Mouse (Mus musculus) left cerebral cortex, postnatal 10 days (tissue): ENCODE data around the gene Ntf3. TPM values are rescaled to one million over a fixed set of nuclear protein-coding genes. Genes with fewer than 3 reads are reported as not detected.

Experiments used
- DNase-seq, 2 experiments: peaks; one replicate each; pipeline ENCODE4 v3.0.0; 2021 to 2022; ENCODE audit warnings: low spot score in 2 of 2, mixed read lengths in 1 of 2; ENCODE audit errors: extremely low spot score in 1 of 2
- intact Hi-C: fragments of 180-260 bp; cut with DNase I; formaldehyde crosslinking; loops from one replicate; pipeline ENCODE4 v1.15.1; 2025
- total RNA-seq, 2 experiments: library from RNA; stranded (reverse); gene quantifications; 2 replicates each; pipeline ENCODE4 v1.2.3; 2021

Ntf3 gene
- total RNA-seq, 2 experiments from 2014 or later, result 3.8 to 4.4 TPM

DNA sequence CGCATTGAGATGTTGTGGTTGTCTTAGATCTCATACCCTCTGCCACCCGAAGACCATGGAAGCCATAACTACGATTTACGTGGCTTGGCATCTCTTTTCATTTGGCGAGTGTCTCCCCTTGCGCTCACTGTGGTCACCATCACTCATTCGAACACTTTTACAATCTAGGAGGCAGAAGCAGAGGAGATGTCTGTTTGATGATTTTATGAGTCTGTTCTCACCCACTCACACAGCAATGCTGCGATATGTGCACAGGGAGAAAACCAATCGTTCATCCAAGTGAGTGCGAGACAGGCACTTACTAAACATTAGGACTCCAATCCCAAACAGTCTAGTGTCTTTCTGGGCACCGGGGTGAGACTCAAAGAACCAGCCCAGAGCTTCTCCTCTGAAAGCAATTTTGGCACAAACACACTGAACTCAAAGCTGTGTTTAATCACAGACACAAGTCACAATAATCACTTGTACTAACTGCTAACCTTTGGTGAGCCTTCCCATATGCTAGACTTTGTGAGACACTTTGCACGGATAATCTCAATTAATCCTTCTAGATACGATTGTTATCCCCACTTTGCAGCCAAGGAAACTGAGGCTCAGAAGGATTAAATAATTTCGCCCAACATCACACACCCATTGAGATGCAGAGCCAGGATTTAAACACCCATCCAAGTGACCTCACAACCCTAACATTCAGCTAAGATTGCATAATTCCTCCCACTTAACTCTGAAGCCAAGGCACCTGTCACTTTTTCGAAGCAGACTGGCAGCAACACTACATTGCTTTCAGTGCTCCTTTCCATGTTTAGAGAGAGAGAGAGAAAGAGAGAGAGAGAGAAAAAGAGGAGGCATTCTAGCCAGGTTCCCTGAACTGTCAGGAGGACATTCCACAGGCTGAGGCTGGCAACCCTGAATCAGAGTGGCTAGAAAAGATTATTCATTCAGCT lies 55.5 kb downstream of the Ntf3 start:
- intact Hi-C loops, result no loop called here
- DNase-seq, result no peak

DNA sequence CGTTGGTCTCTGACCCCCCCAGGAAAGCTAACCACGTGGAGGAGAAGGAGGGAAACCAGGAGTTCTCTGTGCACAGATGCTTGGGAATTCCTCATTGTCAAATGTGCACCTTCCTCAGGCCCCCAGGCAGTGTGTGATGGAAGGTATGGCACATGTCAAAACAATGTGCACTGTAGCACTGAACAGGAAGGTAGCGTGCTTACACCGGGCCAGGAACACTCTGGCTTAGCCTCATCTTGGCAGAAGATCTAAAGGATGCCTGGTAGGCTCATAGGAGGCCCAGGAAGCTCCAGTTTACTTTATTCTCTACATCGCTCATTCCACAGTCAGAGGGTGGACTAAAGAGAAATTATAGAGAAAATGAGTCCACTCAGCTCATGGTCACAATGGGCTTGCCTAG lies 57.5 kb downstream of the Ntf3 start:
- intact Hi-C loops, result no loop called here
- DNase-seq, result no peak

- no peak for DNase-seq
- intact Hi-C loops, result no loop called here
Observed at GRCm38 (mm10) chr6:126108771-126109170, 57.9 kb downstream of the Ntf3 start.

GRCm38 (mm10) chr6:126107398-126107797 lies 59.3 kb downstream of the Ntf3 start:
- intact Hi-C loops, result no loop called here
- DNase-seq, result no peak

DNA sequence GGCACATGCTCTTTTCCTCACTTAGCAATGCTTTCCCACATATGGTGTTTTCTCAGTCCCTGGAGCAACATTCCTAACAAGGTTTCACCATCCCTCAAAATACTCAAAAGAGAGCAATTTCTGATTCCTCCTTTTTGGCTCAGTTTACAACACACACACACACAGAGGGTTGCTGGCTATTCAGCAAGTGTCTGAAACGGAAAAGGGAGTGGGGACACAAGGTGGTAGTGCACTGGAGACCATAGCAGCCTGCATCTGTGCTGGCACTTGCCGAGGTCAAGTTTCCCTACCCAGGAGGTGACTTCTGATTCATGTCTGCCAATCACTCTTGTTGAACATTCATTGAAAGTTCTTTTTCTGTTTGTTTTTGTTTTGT lies 59.9 kb downstream of the Ntf3 start:
- intact Hi-C loops, result no loop called here
- DNase-seq, result no peak

- DNase-seq, result peak; percentile 40 to 43
- intact Hi-C loops, result no loop called here
Observed at GRCm38 (mm10) chr6:126106051-126106797, 60.5 kb downstream of the Ntf3 start.

DNA sequence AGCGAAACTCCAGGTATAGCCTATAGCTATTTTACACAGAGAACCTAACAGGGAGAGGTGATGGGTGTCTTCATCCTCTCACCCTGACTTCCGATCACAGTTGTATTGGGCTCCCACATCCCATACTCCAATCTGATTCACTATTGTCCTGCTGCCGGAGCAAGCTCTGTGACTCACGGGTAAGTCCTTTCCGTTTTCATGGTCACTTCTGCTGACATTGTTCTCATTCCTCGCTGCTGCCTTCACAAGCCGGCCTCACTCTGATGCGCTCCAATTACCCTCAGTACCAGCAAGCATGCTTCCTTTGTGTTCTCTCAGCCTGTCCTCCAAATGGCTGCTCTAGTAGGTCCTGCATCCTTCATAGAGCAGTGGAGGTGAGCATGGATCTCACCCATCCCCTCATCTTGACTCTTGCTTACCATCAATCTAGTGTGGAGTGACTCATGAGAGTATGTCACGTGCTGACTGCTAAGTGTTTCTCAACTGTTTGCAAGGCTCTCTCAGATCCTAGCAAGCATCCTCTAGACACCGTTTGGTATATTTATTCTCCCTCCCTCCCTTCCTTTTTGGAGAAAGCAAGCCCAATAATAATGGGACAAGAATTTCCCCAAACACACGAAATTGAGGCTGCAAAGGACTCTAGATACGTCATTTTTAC lies 61.5 kb downstream of the Ntf3 start:
- intact Hi-C loops, result no loop called here
- DNase-seq, result no peak

DNA sequence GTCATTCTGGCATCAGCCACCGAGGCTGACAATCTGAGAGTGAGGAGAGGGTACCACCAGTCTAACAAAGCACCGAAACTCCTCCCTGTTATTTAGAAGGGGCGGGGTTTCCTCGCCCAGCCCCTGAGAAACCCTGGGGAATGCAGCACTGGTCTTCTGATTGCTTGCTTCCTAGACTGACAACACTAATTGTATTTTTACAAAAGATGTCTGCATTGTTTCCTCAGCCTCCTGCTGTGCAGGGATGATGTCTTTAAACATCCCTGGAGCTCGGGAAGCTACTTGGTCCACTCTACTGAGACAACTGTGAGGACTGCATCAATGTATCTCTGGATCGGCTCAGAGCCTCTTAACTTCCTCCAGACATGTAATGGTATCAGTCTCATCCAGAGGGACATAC lies 64.1 kb downstream of the Ntf3 start:
- DNase-seq, result no peak
- intact Hi-C loops, result no loop called here

- intact Hi-C loops, result no loop called here
Observed at GRCm38 (mm10) chr6:126102007-126102406, 64.7 kb downstream of the Ntf3 start.

GRCm38 (mm10) chr6:126100579-126100978 lies 66.1 kb downstream of the Ntf3 start:
- DNase-seq, result no peak
- intact Hi-C loops, result no loop called here

More at GRCm38 (mm10) chr6:126102007-126102406, 64.7 kb downstream of the Ntf3 start:
- no peak for DNase-seq

DNA sequence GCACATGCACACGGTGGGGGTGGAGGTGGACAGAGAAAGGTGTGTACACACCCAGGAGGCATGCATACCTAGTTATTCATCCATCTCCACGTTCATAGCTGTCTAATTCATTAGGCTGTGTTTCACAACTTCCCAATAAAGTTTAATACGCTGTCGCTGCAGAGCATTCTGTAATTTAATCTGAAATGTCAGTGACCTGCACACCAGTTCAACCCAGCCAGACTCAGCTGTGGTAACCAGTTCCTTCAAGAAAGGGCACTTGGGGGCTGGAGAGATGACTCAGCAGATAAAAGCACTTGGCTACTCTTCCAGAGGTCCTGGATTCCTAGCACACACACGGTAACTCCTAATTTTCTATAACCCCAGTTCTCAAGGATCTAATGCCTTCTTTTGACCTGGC lies 69.2 kb downstream of the Ntf3 start:
- intact Hi-C loops, result no loop called here
- no peak for DNase-seq

DNA sequence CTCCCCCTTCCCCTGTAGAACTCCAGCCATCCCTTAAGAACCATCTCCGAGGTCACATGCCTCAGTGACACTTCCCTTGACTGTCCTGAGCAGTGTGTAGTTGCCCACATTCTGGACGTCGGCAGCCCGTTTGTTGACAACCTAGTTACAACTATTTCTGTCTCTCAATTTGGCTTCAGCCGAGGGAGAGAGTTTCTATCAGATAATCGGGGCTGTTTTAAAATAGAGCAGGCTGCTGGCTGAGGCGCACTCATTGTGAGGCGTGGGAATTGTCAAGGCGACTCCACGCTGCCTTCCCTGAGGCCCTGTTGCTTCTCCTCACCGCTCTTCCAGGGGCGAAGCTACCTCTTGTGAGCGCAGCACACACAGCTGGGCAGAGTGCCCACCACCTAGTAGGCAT lies 70.6 kb downstream of the Ntf3 start:
- peak; percentile 36 to 47 for DNase-seq
- intact Hi-C loops, result no loop called here

- intact Hi-C loops, result no loop called here
- DNase-seq, result no peak
Observed at GRCm38 (mm10) chr6:126095041-126095440, 71.7 kb downstream of the Ntf3 start.

GRCm38 (mm10) chr6:126092026-126092425 lies 74.7 kb downstream of the Ntf3 start:
- intact Hi-C loops, result no loop called here
- no peak for DNase-seq

DNA sequence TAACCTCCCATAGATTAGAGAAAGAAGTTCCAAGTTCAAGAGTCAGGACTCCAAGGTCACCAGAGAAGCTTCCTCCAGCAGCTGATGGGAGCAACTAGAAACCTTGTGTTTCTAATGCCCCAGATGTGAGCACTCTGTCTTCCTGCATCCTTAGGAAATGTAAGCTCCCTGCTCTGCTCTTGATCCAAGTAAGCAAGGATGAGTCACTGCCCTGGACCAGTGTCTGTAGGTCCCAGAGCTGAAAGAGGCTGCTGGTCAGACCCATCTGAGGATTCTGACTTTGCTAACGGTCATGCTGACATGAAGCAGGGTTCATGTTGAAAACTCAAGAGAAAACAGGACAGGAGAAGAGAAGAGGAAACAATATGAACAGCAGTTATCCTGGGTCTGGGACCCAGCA lies 76.6 kb downstream of the Ntf3 start:
- intact Hi-C loops, result no loop called here
- no peak for DNase-seq

DNA sequence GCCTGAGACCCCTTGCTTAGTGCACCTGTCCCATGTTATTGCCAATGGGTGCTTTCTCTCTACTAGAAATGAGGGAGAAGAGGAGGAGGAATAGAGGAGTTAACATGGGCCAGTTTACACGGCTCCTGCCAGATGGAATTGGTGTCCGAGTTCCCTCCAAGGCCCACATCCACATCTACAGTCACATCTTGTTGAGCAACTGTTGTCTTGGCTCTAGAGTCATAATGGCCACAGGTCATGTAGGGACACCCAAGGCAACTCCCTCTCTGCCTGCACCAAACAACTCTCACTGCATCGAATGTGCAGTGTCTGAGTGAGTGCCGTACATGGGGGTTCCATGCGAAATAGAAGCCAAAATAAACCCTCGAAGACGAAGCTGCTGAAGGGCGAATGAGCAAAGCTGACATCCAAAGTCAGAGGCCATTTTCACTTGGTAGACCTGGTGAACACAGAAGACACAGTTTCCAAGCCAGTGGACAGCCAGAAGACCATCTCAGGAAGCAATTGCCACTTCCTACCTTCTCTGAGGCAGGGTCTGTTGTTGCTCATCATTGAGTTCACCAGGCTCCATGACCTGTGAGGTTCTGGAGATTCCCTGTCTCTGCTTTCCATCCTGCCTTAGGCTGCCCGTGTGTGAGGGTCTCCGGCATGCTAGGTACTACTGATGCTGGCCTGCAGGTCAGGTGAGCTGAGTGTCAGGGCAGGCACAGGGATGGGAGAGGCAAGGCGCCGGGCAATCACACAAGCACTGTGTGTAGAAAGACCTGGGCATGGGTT lies 78.0 kb downstream of the Ntf3 start:
- intact Hi-C loops, result no loop called here

DNA sequence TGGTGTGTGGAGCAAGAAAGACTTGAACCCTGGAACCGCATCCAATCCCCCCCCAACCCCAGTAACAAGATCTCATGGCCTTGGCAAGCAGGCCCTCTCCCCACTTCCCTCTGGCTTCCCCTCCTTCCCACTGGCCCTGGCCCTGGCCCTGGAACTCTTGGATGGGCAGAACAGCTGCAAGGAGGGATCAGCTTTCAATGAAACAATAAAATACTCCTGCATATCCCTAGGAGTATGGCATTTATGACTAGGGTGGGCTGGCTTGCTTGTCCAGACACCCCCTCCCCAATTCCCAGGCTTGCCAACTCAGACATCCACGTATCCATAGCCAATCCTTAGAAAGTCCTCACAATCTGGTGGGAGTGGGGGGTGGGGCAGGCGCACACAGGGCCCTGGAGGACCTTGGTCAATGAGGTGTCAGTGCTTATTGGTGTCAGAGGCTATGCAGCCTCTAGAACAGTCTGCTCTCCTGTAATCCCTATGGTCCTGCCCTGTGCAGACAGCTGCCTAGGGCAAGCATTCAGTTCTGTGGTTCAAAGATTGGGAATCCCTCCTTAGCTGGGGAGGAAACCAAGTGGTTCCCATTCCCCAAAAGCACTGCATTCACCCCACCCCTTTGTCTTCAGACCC lies 80.3 kb downstream of the Ntf3 start:
- intact Hi-C loops, result no loop called here
- DNase-seq, result no peak

More for the DNA sequence above, 78.0 kb downstream of the Ntf3 start:
- DNase-seq, result no peak

DNA sequence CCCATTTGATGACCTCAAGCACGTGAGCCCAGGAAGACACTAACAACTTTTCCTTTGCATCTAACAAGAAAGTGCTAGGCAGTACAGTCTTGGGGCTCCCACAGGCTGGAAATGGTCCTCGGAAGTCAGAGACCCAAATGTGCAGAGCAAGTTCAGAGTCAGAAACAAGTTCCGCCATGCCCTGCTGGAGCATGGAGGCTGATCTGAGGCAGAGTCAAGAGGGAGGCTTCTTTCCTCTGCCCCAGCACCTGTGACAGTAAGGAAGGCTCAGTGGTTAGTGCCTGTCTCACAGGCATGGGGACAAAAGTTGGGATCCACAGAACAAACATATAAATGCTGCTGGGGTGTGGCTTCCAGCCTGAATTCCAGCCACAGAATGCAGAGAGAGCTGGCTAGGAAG lies 86.2 kb downstream of the Ntf3 start:
- intact Hi-C loops, result no loop called here
- DNase-seq, result no peak
